Mouse (Mus musculus): Measurements from ENCODE around the gene Auh. TPM values are rescaled to one million over a fixed set of nuclear protein-coding genes. Genes with fewer than 3 reads are reported as not detected.

Auh gene
- 100 to 1,000 TPM; 108 to 111 TPM for total RNA-seq (2021)
- long read RNA-seq, transcript Auh-201 (10 exons, 1,320 nt) = major isoform, 47 of 69 reads
- long read RNA-seq, partial matches to known transcripts = 6 of 69 reads
- long read RNA-seq, other reads (novel, unspliced or antisense) = 14 of 69 reads

DNA sequence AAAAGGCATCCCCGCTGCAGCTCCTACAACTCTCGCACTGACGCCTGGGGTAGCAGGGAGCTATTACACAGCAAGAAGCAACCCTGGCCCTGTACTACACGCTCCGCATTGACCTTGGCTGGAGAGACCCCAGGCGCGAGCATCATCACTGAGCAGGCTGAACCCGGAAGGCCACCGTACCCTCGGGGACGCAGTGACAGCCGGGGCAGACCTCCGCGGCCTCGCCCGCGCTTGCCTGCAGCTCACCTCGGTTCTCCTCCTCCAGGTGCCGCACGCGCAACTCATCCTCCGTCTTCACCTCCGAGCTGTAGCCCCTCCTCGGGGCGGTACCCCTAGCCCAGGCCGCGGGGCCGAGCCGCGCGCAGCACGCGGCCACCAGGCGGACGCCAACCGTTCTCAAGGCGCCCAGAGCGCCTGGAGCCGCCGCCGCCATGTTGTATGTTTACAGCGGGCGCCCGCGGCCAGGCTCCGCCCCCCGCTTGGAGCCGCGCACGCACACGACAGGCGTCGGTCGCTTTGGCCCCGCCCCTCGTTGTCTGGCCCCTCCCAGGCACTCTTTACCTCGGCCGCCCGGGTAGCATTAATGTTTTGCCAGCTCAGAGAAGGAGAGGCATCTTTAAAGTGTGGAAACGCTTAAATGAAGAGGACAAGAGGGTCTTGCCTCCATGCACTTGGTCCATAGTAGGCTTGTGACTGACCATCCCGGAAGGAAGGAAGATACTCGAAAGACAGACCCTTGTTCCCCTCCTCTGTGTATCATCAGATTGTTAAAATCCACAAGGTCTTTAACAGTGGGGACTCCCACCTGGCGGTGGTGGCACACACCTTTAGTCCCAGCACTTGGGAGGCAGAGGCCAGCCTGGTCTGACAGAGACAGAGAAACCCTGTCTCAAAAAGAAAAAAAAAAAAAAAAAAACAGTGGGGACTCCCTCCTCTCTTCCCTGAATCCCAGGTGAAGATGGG, at the start of gene Auh:
Auh (minus strand) TSS at position 473 of the 963 bp plus-strand sequence.
- peak; percentile 58 to 87 for DNase-seq (ENCODE audit: low spot score in 2 of 2)

DNA sequence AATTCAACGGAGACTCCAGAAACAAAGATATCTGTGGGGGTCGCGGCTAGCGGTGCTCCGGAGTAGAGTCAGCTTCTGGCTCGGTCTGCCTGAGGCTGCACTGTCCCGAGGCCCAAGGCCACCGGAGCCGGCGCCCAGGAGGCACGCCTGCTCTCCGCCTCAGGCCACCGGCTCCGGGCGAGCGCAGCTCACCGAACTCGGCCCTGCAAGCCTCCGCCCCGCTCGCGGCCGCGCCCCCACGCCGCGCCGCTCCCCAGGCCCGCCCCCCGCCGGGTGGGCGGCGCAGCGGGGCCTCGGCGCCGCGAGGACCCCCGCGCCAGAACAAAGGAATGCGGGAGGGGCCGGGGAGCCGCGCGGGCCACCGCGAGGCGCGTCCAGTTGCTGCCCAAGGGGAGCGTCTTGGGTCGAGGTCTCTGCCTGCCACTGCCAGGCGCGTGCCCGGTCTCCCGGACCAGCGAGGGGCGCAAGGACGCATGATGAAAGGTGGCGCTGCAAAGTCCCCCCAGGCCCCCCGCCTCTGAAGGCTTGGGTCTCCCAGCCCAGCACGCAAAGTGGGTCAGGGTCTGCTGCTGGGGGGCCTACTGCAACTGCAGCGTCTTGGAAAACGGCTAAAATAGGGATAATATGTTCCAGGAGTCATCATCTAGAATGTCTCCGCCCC, 49.0 kb upstream of the Auh start:
- DNase-seq (ENCODE audit: low spot score in 2 of 2) = peak in 1 of 2 experiments; percentile 30

DNA sequence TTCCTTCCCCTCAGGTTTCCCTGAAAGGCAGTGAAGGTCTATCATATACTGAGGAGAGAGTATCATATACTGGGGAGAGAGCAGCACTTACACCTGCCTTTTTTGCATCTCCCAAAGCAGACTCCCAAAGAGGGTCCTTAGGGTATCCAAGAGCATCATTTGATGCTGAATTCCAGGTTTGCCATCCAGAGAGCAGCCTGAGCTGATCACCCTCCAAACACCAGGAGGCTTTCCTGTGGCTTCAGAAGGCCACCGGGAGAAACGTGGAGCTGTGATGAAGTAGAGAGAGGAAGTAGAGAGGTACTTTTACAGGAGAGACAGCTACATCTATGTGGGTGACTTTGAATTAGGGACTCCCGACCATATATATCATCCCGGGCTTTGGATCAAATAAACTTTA, 48.3 kb upstream of the Auh start:
- no peak for DNase-seq (ENCODE audit: low spot score in 2 of 2)

DNA sequence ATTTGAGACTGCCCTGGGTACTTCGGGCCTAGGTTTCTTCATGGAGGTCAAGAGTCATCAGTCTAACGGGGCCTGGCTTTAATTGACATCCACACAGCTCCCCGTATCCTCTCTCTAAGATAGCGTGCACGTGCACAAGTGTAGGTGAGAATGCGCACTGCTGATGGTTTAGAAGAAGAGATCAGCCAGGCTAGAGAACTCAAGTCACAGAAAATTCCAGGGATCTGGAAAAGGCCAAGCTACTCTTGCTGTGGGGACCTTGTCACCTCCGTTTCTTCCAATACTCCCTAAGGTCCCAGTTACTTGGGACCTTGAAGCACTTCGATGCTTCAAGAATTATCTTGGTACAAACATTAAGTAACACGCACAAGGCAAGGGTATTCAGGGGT, 47.7 kb upstream of the Auh start:
- DNase-seq (ENCODE audit: low spot score in 2 of 2) = no peak

DNA sequence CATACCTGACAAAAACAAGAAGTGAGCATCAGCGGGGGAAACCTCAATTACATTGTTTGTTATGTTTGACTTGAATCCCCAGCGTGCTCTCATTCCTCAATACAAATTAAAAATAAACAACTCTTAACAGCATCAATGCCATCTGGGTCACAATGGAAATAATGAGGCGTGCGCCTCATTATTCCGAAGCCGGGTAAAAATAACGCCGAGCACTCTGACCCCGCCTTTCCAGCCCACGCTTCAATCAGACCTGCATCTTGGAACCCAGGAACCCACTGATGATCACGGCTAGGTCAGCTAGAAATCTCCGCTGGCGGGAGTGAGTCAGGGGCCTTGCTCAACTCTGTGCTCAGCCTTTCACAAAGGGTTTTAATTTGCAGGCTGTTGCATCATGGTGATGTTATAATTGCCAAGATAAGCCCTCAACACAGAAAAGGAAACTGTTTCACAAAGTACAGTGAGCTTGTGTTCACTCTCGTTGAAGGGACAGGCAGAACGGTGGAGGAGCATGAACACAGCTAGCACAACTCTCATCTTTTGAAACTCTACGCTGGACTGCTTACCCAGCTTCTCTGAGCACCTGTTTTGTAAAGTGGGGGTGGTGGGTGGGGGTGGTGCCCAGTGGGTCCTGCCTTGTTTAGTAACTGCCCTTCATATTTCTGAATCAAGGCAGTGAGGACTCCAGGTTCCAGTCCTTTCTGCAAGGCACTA, 47.2 kb upstream of the Auh start:
- DNase-seq (ENCODE audit: low spot score in 2 of 2) = peak in 1 of 2 experiments; percentile 51

DNA sequence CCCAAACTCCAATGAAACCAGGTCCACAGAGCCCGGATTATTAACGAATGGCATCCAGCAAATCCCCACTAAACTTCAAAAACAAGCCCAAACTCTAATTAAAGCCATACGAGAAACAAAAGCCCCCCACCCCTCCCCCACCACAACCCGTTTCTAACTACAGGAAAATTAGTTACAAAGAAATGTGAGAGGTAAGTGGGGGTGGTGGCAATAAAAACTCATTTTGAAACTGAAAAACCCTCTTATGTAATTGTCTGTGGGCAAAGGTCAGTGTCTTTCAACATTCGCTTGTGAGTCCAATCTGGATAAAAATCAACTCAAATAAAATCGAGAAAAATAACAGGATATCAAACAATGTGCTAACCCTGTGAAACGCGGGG, 46.6 kb upstream of the Auh start:
- no peak for DNase-seq (ENCODE audit: low spot score in 2 of 2)

DNA sequence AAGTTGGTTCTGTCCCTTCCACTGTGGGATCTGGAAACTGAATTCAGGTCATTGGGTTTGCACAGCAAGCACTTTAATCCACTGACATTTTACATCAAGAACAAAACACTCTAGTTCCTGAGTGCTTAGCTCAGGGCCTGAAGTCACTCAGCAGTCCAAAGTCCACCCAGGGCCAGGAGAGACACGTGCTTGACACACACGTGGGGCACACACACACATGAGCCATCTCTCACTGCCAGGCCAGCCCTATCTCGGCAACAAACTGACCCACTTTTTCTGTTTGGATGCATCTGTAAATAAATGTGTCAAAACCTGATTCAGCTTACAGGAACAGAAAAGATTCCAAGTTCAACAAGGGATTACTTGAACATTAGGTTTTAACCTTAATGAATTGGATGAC, 45.2 kb upstream of the Auh start:
- no peak for DNase-seq (ENCODE audit: low spot score in 2 of 2)

DNA sequence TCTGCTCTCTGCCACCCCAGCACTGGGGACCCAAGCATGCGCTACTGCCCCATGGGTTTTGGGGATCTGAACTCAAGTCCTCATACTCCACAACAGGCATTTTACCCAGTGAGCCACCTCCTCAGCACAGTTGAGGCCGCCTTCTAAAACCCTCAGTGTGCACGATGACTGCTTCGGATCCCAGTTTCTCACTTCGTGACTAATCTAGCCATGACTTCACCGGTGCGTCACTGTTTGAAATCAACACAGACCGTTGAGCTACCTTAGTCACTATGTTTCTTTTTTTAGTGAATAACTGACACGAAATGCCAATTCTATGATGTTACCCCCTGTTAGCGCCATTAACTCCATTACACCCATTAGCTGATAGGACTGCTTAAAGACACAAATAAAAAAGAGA, 43.9 kb upstream of the Auh start:
- DNase-seq (ENCODE audit: low spot score in 2 of 2) = peak in 1 of 2 experiments; percentile 46

DNA sequence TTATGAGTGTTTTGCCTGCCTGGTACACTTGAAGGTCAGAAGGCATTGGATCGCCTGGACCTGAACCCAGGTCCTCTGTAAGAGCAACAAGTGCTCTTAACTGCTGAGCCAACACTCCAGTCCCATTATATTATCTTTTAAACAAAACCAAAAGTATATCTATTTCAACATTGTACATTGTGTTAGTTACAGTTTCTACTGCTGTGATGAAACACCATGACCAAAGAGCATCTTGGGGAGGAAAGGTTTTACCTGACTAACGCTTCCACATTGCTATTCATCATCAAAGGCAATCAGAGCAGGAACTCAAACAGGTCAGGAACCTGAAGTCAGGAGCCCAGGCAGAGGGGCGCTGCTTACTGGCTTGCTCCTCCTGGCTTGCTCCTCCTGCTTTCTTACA, 43.1 kb upstream of the Auh start:
- DNase-seq (ENCODE audit: low spot score in 2 of 2) = no peak

DNA sequence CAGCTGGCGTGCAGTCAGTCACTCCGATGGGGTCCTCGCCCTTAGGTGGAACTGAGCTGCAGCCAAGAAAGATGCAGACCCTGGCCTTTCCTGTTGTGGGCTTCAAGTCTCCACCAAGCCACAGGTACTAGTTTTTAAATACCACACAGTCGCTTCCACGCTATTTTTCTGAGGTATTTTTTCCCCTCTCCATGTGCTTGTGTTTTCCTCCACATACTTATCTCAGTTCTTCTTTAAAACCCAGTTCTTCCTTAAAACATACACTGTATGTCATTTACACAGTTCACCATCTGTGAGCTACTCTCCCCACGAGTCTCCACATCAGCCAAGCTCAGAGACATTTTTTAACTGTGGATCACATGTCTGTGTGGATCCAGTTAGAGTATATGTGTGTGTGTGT, 41.4 kb upstream of the Auh start:
- no peak for DNase-seq (ENCODE audit: low spot score in 2 of 2)

DNA sequence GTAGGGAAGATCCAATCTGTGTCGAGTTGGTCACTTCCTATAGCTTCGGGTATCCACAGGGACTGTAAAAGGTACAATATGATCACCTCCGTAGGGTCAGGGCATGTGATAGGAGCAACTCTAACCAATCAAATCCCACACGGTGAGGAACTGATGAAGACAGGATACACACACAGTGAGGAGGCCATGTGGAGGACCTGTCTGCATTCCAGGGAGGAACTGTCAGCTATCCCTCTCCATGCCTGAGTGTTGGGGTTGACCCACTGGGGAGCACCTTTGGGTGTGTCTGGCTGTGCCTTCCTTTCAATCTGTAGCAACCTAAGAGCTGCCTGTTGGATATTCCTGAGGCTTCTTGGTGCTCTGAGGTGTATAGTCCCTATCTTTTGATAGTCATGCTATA, 33.4 kb upstream of the Auh start:
- DNase-seq (ENCODE audit: low spot score in 2 of 2) = no peak

DNA sequence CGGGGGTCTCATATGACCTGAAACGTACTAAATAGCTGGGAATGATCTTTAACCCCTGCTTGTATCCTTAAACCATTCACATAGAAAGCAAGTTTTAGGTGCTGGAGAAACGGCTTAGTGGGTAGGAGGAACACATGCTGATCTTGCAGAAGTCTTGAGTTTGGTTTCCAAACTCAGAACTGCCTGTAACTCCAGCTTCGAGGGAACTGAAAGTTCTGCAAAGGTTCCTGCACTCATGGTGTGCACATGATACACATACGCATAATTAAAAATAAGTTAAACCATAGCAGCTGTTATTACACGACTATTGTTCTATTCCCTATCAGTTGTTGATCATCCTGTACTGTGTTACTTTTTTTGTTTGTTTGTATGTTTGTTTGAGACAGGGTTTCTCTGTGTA, 32.9 kb upstream of the Auh start:
- no peak for DNase-seq (ENCODE audit: low spot score in 2 of 2)

DNA sequence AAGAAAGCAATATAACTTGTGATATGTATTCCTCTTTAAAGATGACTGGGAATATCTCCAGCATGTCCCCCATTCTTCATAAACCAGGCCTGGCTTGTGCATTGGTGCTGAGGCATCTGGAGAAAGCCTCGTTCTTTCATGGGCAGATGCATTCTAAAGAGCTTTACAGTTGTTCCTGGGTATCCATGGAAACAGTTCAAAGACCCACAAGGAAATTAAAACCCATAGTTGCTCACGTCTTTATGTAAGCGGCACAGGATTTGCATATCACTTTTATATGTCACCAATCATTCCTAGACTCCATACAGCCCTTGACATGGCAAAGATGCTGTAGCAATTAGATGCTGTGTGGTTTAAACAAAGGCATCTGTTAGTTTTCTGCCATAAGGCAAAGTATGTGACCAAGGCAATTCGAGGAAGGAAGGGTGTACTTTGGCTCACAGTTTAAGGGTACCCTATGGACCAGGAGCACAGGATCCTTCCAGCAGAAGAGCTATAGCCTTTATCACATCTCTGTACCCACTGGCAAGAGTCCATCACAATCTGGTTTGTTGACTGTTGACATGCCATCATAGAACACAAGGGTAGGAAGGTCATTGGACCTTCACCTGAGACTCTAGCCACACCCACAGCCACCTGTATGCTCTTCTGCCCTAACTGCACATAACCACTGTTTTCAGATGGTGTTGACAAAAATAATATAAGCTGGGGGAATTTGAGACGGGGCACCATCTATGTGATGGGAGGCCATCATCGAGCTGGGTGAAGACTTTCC, 24.5 kb upstream of the Auh start:
- DNase-seq (ENCODE audit: low spot score in 2 of 2) = no peak

DNA sequence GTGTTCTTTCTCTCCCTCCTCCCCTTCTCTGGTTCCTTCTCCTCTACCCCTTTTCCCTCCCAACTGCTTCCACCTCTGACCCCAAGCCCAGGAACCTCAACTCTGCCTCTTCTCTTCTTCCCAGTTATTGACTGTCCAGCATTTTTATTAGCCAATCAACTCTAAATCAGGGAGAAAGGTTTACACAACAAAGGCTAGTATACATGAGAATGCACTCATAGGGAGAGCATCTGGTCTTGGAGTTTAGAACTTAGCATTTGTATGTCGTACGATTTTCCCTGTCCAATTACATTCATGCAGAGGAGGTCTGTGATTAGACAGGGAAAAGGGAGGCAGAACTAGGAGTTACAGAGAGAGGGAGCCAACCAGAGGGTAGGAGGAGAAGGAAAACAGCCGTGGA, 19.7 kb upstream of the Auh start:
- no peak for DNase-seq (ENCODE audit: low spot score in 2 of 2)

DNA sequence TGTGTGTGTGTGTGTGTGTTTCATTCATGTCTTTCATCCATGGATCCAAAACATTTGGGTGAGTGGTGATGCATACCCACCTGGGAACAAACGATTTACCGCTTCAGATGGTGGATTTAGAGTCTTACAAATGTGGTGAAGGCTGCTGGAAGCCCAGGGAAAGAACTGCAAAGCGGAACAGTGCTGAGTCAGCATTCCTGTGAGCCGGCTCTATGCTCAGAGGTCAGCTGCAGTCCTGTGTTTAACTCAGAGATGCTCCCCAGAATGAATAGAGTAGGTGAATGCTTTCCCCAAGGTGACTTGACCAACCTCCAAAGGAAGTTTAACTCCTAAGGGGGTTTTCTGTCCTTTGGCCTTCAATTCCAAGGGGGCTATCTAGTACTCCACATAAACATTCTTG, 18.1 kb upstream of the Auh start:
- no peak for DNase-seq (ENCODE audit: low spot score in 2 of 2)

DNA sequence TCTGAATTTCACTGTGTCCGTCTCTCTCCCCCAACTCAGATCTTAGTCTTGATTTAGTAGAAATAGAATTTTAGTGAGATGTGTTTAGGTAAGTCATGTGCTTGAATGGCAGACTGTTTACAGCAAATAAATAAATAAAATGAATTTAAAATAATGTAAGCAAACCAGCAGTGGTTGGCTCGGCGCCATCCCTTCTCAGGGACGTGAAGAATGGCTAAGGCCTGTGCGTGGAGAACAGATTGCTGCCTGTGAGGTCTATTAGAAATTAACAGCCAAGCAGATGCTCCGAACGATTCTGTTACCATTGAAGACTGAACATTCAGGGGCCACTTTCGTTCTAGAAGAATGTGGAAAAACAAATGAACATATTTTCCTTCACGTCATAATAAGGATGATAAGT, 16.3 kb upstream of the Auh start:
- DNase-seq (ENCODE audit: low spot score in 2 of 2) = no peak

DNA sequence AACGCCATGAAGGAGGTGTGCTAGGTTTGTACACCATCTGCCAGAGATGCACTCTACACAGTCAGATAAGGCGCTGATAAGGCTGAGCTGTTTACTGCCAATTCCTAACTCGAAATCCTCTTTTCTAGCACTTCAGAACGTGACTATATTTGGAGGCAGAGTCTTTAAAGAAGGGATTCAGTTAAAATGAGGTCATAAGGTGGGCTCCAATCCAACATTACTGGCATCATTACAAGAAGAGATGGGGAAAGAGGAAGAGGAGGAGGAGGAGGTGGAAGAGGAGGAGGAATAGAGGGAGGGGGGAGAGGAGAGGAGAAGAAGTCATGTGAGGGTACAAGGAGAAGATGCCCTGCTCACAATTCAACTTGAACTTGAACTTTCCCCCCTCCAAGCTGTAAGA, 14.6 kb upstream of the Auh start:
- DNase-seq (ENCODE audit: low spot score in 2 of 2) = no peak

DNA sequence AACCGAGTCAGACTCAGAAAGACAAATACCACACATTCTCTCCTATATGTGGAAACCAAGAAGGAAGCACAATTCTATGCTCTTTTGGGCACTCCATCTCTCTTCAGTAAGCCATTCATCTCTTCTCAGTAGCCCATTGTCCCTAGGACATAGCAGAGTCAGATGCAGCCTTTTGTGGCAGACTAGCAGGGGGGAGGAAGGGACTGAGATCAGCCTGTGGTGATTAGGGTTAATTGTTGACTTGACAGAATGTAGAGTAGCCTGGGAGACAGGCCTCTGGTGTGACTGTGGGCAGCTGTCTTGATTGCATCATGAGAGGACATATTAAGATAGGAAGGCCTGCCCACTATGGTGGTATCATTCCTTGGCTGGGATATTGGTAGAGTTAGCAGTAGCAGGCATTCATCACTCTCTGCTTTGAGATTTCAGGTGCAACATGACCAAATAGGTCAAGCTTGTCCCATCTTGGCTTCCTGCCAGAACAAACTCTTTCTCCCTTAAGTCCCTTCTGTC, 13.5 kb upstream of the Auh start:
- DNase-seq (ENCODE audit: low spot score in 2 of 2) = no peak

DNA sequence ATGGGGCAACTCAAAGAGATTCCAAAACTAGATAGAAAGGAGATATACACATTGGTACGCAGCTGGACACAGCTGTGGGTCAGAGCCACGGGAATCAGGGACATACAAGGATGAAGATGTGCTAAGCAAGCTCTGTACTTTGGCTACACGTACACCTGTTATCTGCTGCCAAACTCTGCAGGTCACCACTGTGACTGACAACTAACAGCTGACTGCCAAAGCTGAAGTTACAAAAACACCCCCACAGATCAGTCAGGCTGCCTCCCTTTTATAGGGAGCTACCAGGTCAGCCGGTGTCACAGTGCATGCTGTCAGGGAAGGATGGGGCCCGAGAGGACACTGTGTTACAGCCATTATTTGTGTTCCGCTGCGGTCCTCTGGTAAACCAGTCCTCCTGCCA, 11.5 kb upstream of the Auh start:
- DNase-seq (ENCODE audit: low spot score in 2 of 2) = no peak

DNA sequence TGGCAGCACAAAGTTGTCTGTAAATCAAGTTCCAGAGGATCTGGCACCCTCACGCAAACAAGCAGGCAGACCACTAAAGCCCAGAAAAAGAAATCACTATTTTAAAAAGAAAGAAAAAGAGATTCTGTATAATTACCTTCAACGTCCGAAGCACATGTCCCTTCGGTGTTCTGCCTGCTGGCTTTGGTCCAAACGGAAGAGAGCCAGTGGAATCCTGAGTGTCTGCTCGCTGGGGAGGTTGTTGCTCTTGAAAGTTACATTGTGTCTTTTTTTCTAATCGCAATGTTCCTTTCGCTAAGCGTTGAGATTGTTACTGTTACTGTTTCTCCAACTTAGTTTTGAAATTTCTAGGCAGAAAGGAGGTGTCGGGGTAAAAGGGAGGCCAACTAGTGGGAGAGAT, 1.1 kb upstream of the Auh start:
- no peak for DNase-seq (ENCODE audit: low spot score in 2 of 2)

DNA sequence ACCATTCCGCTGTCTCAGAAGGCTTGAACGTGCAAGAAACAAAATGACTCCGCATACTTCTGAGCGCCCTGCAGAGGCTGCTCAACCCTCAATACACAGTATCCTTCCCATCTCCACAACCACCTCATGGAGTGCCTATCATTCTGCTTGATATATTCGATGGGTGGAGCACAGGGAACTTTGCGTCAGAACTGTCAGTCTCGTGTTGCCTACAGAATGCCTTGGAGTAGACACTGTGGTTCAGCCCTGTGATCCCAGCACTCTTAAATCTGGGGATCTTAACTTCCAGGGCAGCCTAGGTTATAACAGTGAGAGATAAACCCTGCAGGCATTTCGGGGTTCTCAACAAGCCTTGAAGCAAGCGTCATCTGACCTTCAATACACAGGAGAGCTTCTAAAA, 1.1 kb downstream of the Auh start:
- DNase-seq (ENCODE audit: low spot score in 2 of 2) = peak in 1 of 2 experiments; percentile 54
